Mouse (Mus musculus): ENCODE measurements around the gene Pcnx.

DNA sequence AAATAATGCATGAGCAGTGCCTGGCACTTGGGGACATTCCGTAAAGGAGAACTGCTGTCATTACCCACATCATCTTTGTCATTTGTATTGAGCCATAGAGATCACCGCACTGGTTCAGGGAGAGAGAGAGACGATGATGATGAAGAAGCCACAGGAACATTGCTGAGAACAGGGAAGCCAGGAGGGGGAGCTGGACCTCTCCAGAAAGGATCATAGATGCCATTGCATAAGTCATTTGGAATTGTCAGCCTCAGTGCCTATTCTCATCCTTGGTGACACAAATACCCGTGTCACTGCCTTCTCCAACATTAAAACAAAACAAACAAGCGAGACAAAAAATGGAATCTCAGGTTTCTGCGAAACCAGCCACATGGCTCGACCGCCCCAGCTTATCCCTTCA is 23.7 kb upstream of the Pcnx start:
- TF ChIP-seq CTCF (IDR thresholded peaks at IDR 0.05; ENCODE audit: low read depth, low read length) = no peak
- no peak for TF ChIP-seq POLR2A (IDR thresholded peaks at IDR 0.05; ENCODE audit: borderline replicate concordance, low read depth, low read length)
